ENCODE assay signal across 23 mouse cellular contexts in genomic region chr4:34128224-34128623, GRCm38 (mm10).
"Had no signal": no experiment of that assay in that cellular context is flagged by ENCODE, and none has a peak within 500 bp of the region (broad histone marks: within the 10 kb centered on the region; RNA-seq: fewer than 3 reads in every experiment).

No protein-coding gene starts in this region.

- H3K27me3 ChIP-seq: heart, embryonic 13.5 days; heart, embryonic 15.5 days; hindbrain, embryonic 13.5 days; hindbrain, embryonic 15.5 days; kidney, embryonic 15.5 days; limb, embryonic 12.5 days had no signal

- H3K9ac ChIP-seq: heart, embryonic 13.5 days; heart, embryonic 15.5 days; hindbrain, embryonic 13.5 days; hindbrain, embryonic 15.5 days; kidney, embryonic 15.5 days; limb, embryonic 12.5 days had no signal

- H3K27ac ChIP-seq: heart, adult 2 months; heart, embryonic 13.5 days; heart, embryonic 15.5 days; hindbrain, embryonic 13.5 days; hindbrain, embryonic 15.5 days; hindbrain, postnatal 0 days; kidney, embryonic 15.5 days; kidney, postnatal 0 days; layer of hippocampus, adult 2 months; left cerebral cortex, adult 2 months; limb, embryonic 10.5 days; limb, embryonic 12.5 days had no signal

- ATAC-seq: hindbrain, postnatal 0 days; intestine, embryonic 16.5 days had no signal

- H3K9me3 ChIP-seq: heart, embryonic 13.5 days; heart, embryonic 15.5 days; hindbrain, embryonic 13.5 days; hindbrain, embryonic 15.5 days; kidney, embryonic 15.5 days; limb, embryonic 10.5 days; limb, embryonic 12.5 days had no signal

- H3K4me1 ChIP-seq: hindbrain, embryonic 15.5 days; kidney, embryonic 15.5 days; limb, embryonic 10.5 days; limb, embryonic 12.5 days had no signal

- H3K4me3 ChIP-seq: heart, adult 2 months; heart, embryonic 13.5 days; heart, embryonic 15.5 days; hindbrain, embryonic 13.5 days; hindbrain, embryonic 15.5 days; kidney, embryonic 15.5 days; layer of hippocampus, adult 2 months; left cerebral cortex, adult 2 months; limb, embryonic 10.5 days; limb, embryonic 12.5 days had no signal

- H3K36me3 ChIP-seq: heart, embryonic 13.5 days; heart, embryonic 15.5 days; hindbrain, embryonic 13.5 days; hindbrain, embryonic 15.5 days; kidney, embryonic 15.5 days; limb, embryonic 10.5 days; limb, embryonic 12.5 days had no signal

- DNase-seq: gastrocnemius, postnatal 14 days; gastrocnemius, postnatal 36 days; heart, adult 2 months; heart, postnatal 14 days; heart, postnatal 36 days; kidney, adult 11 months; kidney, adult 2 months; kidney, adult 9 months; kidney, postnatal 14 days; kidney, postnatal 36 days had no signal

- H3K4me2 ChIP-seq: heart, embryonic 11.5 days; heart, embryonic 13.5 days; heart, embryonic 15.5 days; hindbrain, embryonic 13.5 days; hindbrain, embryonic 15.5 days; kidney, embryonic 15.5 days; limb, embryonic 12.5 days had no signal
